Mouse (Mus musculus): ENCODE data around the gene Hacl1.
A peak's percentile ranks its signal among the peaks of the same experiment; 100 is the strongest.

The Hacl1 gene

GRCm38 (mm10) chr14:31661671-31662554 lies 20.8 kb upstream of the Hacl1 start:
- DNase-seq: peak; percentile 78

- DNase-seq: no peak
Measured at GRCm38 (mm10) chr14:31660312-31661093, 19.4 kb upstream of the Hacl1 start.

- DNase-seq: no peak
Measured at GRCm38 (mm10) chr14:31659501-31660181, 18.6 kb upstream of the Hacl1 start.

GRCm38 (mm10) chr14:31658126-31658680 lies 17.1 kb upstream of the Hacl1 start:
- DNase-seq: no peak

GRCm38 (mm10) chr14:31656857-31657645 lies 16.0 kb upstream of the Hacl1 start:
- peak; percentile 79 for DNase-seq

- DNase-seq: no peak
Measured at GRCm38 (mm10) chr14:31656386-31656785, 15.3 kb upstream of the Hacl1 start.

- no peak for DNase-seq
Measured at GRCm38 (mm10) chr14:31655406-31655805, 14.3 kb upstream of the Hacl1 start.

- no peak for DNase-seq
Measured at GRCm38 (mm10) chr14:31654816-31655215, 13.7 kb upstream of the Hacl1 start.

- no peak for DNase-seq
Measured at GRCm38 (mm10) chr14:31653101-31653875, 12.2 kb upstream of the Hacl1 start.

GRCm38 (mm10) chr14:31652624-31653023 lies 11.5 kb upstream of the Hacl1 start:
- DNase-seq: no peak

GRCm38 (mm10) chr14:31652106-31652505 lies 11.0 kb upstream of the Hacl1 start:
- DNase-seq: no peak

- DNase-seq: no peak
Measured at GRCm38 (mm10) chr14:31651206-31651605, 10.1 kb upstream of the Hacl1 start.

GRCm38 (mm10) chr14:31650347-31650746 lies 9.3 kb upstream of the Hacl1 start:
- DNase-seq: no peak

GRCm38 (mm10) chr14:31647991-31648390 lies 6.9 kb upstream of the Hacl1 start:
- DNase-seq: no peak

GRCm38 (mm10) chr14:31645920-31646319 lies 4.8 kb upstream of the Hacl1 start:
- DNase-seq: no peak

- DNase-seq: no peak
Measured at GRCm38 (mm10) chr14:31644931-31645547, 4.0 kb upstream of the Hacl1 start.

- no peak for DNase-seq
Measured at GRCm38 (mm10) chr14:31644183-31644830, 3.2 kb upstream of the Hacl1 start.

GRCm38 (mm10) chr14:31641506-31642155 lies 545 bp upstream of the Hacl1 start:
- no peak for DNase-seq

GRCm38 (mm10) chr14:31640346-31640889 lies 668 bp downstream of the Hacl1 start, which contains the start of gene Gm49387:
Gene Gm49387, minus strand, starts transcription at chr14:31640878.
- no peak for DNase-seq
